Mouse (Mus musculus): ENCODE results near the gene Olfr1509.
"Not testable (repeated sequence)": the region's sequence is repeated elsewhere in the genome, so short reads cannot be mapped to it uniquely, and the experiment has no call there.

The Olfr1509 gene

GRCm38 (mm10) chr14:52442690-52443089 is at the start of gene Olfr1509:
Gene Olfr1509 (plus strand): TSS chr14:52442990.
- no peak for DNase-seq

DNA sequence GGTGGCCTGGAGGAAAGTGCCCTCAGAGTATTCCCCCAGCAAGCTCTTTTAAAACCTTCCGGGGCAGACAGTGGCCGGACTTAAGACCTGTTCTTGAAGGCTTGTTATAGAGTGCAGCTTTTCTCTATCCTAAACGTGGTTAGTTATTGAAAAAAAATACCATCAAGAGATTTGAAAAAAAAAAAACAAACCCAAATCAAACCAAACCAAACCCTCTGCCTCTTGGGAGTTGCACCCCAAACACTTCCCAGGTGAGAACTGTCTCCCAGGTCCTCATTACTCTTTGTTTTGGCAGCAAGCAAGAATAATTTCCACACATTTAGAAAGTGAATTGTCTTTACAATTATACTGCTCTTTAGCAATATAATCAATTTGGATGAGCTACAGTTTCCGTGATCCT is 45.5 kb upstream of the Olfr1509 start, which contains the start of gene Olfr1511:
Olfr1511 (minus strand) TSS at position 101 of the 400 bp plus-strand sequence.
- DNase-seq: no peak

- not testable (repeated sequence) for DNase-seq
Observed at GRCm38 (mm10) chr14:52410142-52410919, 32.5 kb upstream of the Olfr1509 start.

GRCm38 (mm10) chr14:52414273-52414672 is 28.5 kb upstream of the Olfr1509 start, which contains the start of gene Olfr1510:
Gene Olfr1510 (minus strand): TSS chr14:52414373.
- DNase-seq: no peak

GRCm38 (mm10) chr14:52427686-52428085 is 15.1 kb upstream of the Olfr1509 start:
- no peak for DNase-seq

- no peak for DNase-seq
Observed at GRCm38 (mm10) chr14:52451138-52451537, 8.3 kb downstream of the Olfr1509 start.

- no peak for DNase-seq
Observed at GRCm38 (mm10) chr14:52461928-52462327, 19.1 kb downstream of the Olfr1509 start.

DNA sequence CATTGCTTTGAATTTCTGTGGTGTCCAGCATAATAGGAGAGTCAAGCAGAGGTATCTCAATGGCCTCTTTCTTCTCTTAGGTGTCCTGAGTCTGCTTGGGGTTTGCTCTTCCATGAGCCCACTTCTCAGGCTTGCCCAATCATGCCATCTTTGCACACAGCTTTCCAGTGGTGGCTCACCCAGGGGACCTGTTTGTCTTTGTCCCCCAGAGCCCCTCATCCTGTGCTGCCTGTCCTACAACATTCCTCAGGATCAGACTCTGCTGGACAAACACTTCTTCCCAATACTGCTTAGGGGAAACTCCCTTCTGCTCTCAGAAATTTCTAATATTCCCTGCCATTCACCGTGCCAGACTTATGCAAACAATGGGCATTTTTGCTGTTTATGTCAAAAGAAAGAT is 22.9 kb downstream of the Olfr1509 start:
- DNase-seq: no peak

DNA sequence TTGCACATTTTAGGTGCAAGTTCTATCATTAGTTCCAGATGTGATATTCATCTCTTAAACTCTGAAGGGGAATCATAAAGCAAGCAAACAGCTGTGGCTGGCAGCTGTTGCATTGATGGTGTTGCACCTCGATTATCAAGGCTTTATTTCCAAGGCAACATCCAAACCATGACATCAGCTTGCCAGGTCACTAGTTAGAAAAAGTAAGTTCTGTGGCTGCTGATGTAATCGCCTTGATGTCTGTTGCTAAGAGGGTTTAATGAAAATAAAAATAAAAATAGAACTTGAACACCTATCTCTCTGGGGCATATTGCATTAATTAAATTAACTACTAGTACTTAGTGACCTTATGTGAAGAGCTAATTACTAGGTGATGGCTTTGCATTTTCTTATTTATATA is 24.6 kb downstream of the Olfr1509 start, which contains the start of gene Olfr1508:
Olfr1508 (minus strand) TSS at position 101 of the 400 bp plus-strand sequence.
- DNase-seq: no peak

DNA sequence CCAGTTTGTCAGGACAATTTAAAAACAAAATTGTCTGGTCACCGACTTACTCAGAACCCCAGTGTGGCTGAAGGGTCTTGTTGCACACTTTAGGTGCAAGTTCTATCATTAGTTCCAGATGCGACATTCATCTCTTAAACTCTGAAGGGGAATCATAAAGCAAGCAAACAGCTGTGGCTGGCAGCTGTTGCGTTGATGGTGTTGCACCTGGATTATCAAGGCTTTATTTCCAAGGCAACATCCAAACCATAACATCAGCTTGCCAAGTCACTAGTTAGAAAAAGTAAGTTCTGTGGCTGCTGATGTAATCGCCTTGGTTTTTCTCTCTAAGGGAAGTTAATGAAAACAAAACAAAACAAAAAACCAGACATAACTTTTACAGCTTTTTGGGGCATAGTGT is 52.7 kb downstream of the Olfr1509 start, which contains the start of gene Olfr1507:
Olfr1507 (minus strand) TSS at position 234 of the 400 bp plus-strand sequence.
- DNase-seq: no peak
